Mouse (Mus musculus) thymus, adult 2 months (tissue): ENCODE measurements around the gene Trmt61a. TPM values are rescaled to one million over a fixed set of nuclear protein-coding genes. Genes with fewer than 3 reads are reported as not detected.

Experiments
- DNase-seq: peaks from one replicate; pipeline ENCODE4 v3.0.0; 2021
- H3K27ac ChIP-seq: fragments of 200-500 bp; 2 replicates; pipeline ENCODE4 v1.5.1; 2012; ENCODE audit warnings: low read length, control low read depth; ENCODE audit not compliant: control insufficient read depth, insufficient read depth
- H3K27me3 ChIP-seq: fragments of 200-500 bp; 2 replicates; pipeline ENCODE4 v1.6.1; 2012; ENCODE audit warnings: mild to moderate bottlenecking, low read length, moderate library complexity, mixed read lengths; ENCODE audit not compliant: control insufficient read depth, insufficient read depth
- H3K36me3 ChIP-seq: fragments of 200-500 bp; 2 replicates; pipeline ENCODE4 v1.6.1; 2012; ENCODE audit warnings: mild to moderate bottlenecking, low read length, moderate library complexity; ENCODE audit not compliant: control insufficient read depth, insufficient read depth
- H3K4me1 ChIP-seq: fragments of 200-500 bp; replicated peaks from 2 replicates; pipeline ENCODE4 v1.6.1; 2012; ENCODE audit warnings: low read length; ENCODE audit not compliant: control insufficient read depth, insufficient read depth
- H3K4me3 ChIP-seq: fragments of 200-500 bp; 2 replicates; pipeline ENCODE4 v1.5.1; 2012; ENCODE audit warnings: mild to moderate bottlenecking, low read length, control low read depth, moderate library complexity; ENCODE audit not compliant: control insufficient read depth, insufficient read depth
- CTCF ChIP-seq: fragments of 200-500 bp; IDR thresholded peaks from 2 replicates; pipeline ENCODE4 v1.5.1; 2012; ENCODE audit warnings: mild to moderate bottlenecking, control low read depth, low read length, moderate library complexity, borderline replicate concordance; ENCODE audit not compliant: control insufficient read depth, poor library complexity, insufficient read depth; ENCODE audit errors: extremely low read depth
- POLR2A ChIP-seq: fragments of 200-500 bp; IDR thresholded peaks from 2 replicates; pipeline ENCODE4 v1.6.1; 2012; ENCODE audit warnings: mild to moderate bottlenecking, low read length, control low read depth, moderate library complexity; ENCODE audit not compliant: control insufficient read depth, poor library complexity, insufficient read depth; ENCODE audit errors: extremely low read depth
- WGBS: fragments of 180-500 bp; shearing (Covaris S2); methylation state at CpG from one replicate; pipeline ENCODE4 v1.1.7; 2018; 5-methylcytosine and 5-hydroxymethylcytosine counted together
- polyA plus RNA-seq: library from polyadenylated mRNA; depleted of rRNA; stranded (reverse); fragments of >200 nt; gene quantifications from 2 replicates; pipeline ENCODE4 v1.2.3, GENCODE M21; 2012; rRNA removed

The Trmt61a gene
- 40.4 and 47.2 TPM in 2 replicates for polyA plus RNA-seq

DNA sequence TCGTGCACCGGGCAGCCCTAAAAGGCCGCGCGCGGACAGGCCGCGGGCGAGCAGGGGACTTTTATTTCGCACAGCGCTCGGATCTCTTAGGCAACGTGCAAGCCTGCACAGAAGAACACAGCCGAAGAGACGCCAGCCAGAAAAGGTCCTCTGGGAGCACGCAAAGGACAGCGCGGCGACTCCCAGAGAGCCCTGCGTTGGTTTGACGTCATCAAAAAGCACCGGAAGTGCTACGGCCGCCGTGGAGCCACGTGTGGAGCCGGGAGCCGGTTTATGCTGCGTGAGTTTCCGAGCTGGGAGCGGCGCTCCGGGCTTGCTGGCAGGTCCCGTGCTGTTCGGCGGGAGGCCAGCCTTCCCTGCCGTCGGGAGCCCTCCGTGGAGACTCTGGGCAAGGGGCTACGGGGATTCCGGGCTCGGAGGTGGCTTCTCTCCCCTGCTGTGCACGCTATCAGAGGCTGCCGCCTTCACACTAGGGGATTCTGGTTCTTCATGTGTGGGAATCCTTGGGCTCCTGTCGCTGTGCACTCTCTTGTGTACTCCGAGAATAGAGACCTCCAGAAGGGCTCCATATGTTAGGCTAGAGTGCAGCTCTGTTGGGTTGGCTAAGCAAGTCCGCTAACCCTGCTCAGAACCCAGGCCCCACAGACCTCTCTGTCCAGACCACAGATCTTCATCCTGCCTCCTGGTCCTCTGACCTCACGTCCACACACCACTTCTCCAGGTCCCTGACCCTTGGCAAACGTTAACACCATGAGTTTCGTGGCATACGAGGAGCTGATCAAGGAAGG is at the start of gene Trmt61a:
Gene Trmt61a (plus strand): TSS at position 224 of the 788 bp plus-strand sequence.
- Histone ChIP-seq H3K4me3 (peak within 1 kb of the TSS; percentile 66), H3K27ac (peak within 1 kb of the TSS; percentile 13), H3K4me1 (peaks cover 18% of the 10 kb centered on the region), H3K36me3 (no peaks in the 10 kb centered on the region), H3K27me3 (peaks cover 2% of the 10 kb centered on the region; the same call in 1 of the 2 replicates)
- DNase-seq, result peak; percentile 85
- WGBS, result under 1% methylated on average over 51 of the region's 51 CpGs
- peak; percentile 30; the same call in 1 of the 2 replicates for TF ChIP-seq POLR2A
- TF ChIP-seq CTCF, result 0 out of 2 replicates have a peak, but pooled peaks have one; percentile 20

DNA sequence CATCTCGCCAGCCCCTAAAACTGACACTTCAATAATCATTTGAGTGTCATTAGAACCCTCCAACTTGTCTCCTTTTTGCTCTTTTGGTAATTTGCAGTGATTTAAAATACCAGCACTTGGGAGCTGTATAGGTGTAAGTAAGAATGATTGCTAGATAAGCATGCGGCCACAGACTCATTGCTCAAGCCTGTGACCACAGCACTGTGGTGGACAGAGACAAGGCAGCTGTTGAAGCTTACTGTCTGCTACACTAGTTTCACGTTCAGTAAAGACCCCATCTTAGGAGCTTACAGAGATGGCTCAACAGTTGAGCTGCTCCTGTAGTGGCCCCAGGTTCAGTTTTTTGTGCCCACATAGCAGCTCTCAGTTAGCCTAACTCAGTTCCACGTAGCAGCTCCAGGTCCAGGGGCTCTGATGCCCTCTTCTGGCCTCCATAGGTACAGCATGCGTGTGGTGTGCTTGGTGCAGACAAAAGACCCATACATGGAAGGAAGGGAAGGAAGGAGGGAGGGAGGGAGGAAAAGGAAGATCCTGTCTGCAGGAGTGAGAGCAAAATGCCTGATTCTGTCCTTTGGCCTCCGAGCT is 29.8 kb upstream of the Trmt61a start:
- Histone ChIP-seq H3K27ac (no peak overlapping the region), H3K4me3 (no peak overlapping the region), H3K27me3 (no peaks in the 10 kb centered on the region), H3K4me1 (no peaks in the 10 kb centered on the region), H3K36me3 (peaks cover 47% of the 10 kb centered on the region)
- DNase-seq, result peak; percentile 45
- no peak for TF ChIP-seq POLR2A
- peak; percentile 71; the same call in 1 of the 2 replicates for TF ChIP-seq CTCF
- WGBS, result 73% methylated on average over 6 of the region's 6 CpGs

DNA sequence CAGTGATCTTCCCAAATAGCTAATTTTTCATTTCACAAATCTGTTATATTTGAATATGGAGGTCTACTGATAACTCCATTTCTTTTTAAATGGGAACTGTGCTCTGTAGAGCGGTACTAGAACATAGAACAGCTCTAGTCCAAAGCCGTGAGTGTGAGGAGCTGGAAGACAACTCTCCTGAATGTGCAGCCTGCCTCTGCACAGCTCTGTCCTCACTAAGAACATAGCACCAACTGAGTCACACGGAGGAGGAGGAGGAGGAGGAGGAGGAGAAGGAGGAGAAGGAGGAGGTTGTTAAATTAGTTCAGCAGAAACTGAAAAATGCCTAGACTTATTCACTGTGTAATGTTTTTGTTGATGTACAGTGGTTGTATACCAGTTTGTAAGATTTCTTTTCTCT is 25.0 kb upstream of the Trmt61a start:
- no peak for DNase-seq
- TF ChIP-seq CTCF (no peak), POLR2A (no peak)
- Histone ChIP-seq H3K4me3 (no peak overlapping the region), H3K4me1 (no peaks in the 10 kb centered on the region), H3K27me3 (no peaks in the 10 kb centered on the region), H3K27ac (no peak overlapping the region), H3K36me3 (peaks cover 35% of the 10 kb centered on the region)
- WGBS, result 95% methylated on average over 3 of the region's 3 CpGs

DNA sequence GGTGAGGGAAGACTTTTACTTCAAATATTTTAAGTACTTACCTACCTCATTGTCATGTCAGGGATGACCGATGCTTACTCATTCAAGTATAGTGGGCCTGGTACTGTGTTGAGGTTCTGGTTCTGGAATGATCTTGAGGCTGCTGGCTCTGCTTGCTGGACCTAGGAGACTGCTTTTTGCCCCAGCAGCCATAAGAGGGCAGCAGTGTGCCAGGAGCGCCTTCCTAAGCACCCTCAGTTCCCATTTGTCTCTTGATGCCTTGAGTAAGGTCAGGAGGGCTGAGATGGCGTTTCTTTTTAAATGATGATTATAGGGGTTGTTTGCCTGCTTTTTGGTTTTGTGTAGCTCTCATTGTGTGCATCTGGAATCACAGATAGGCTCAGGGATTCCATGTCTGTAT is 24.5 kb upstream of the Trmt61a start:
- WGBS, result 48% methylated on average over 3 of the region's 3 CpGs
- peak; percentile 56 for DNase-seq
- H3K4me3 ChIP-seq, result no peak overlapping the region
- H3K4me1 ChIP-seq, result no peaks in the 10 kb centered on the region
- H3K36me3 ChIP-seq, result peaks cover 35% of the 10 kb centered on the region
- TF ChIP-seq POLR2A (no peak), CTCF (peak; percentile 77; the same call in 1 of the 2 replicates)
- no peaks in the 10 kb centered on the region for H3K27me3 ChIP-seq
- H3K27ac ChIP-seq, result no peak overlapping the region

DNA sequence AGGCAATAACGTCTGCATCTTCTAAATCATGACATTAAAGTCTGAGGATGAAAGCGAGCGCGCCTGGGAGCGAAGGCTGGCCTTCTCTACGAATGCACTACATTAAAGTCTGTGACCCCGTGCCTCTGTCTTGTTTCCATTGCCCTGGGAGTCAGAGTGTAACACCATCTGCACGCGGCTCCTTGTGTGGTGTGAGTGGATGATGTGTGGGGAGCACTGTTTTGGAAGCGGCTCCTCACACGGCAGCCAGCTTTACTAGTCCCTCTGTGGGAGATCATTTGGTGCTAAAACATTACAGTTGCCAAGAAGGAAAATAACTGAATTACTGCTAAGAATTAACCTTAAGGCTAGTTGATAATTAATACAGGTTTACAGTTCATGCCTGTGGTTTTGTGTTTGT is 22.2 kb upstream of the Trmt61a start:
- 97% methylated on average over 11 of the region's 11 CpGs for WGBS
- DNase-seq, result no peak

DNA sequence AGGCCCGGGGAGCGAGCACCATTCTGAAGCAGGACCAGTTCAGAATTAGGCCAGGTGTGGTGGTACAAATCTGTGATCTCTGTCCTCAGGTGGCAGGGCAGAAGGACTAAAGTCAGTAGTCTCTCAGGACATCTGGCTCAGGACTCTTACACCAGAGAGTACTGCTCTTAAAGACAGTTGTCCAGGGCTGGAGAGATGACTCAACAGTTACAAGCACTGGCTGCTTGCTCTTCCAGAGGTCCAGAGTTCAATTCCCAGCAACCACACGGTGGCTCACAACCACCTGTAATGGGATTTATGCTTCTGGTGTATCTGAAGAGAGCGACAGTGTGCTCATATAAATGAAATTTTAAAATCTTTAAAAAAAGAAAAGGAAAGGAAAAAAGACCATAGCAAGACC is 18.6 kb upstream of the Trmt61a start:
- TF ChIP-seq CTCF (no peak), POLR2A (no peak)
- no peaks in the 10 kb centered on the region for H3K27me3 ChIP-seq
- no peak for DNase-seq
- H3K27ac ChIP-seq, result no peak overlapping the region
- H3K4me1 ChIP-seq, result no peaks in the 10 kb centered on the region
- H3K36me3 ChIP-seq, result peaks cover 13% of the 10 kb centered on the region
- 97% methylated on average over 4 of the region's 4 CpGs for WGBS
- H3K4me3 ChIP-seq, result no peak overlapping the region

More for the DNA sequence above, 22.2 kb upstream of the Trmt61a start:
- Histone ChIP-seq H3K4me3 (no peak overlapping the region), H3K27ac (no peak overlapping the region), H3K27me3 (no peaks in the 10 kb centered on the region), H3K4me1 (no peaks in the 10 kb centered on the region), H3K36me3 (peaks cover 22% of the 10 kb centered on the region)
- TF ChIP-seq POLR2A (no peak), CTCF (no peak)
